Mouse (Mus musculus) kidney, embryonic 16.5 days (tissue): ENCODE data around the gene Zfp933. TPM values are rescaled to one million over a fixed set of nuclear protein-coding genes. Genes with fewer than 3 reads are reported as not detected.
"Not testable (repeated sequence)": the region's sequence is repeated elsewhere in the genome, so short reads cannot be mapped to it uniquely, and the experiment has no call there.

Source experiments
- ATAC-seq: fragments of 200-750 bp; cut with Nextera tagmentation; 2 replicates; pipeline ENCODE4 v1.8.0; 2017; ENCODE audit warnings: moderate TSS enrichment; ENCODE audit not compliant: low FRiP score, low TSS enrichment
- H3K27ac ChIP-seq: fragments of 300-500 bp; sonication (generic); 2 replicates; pipeline ENCODE4 v1.5.1; 2014; ENCODE audit warnings: low read length
- H3K27me3 ChIP-seq: fragments of 300-500 bp; sonication (generic); 2 replicates; pipeline ENCODE4 v1.6.1; 2014; ENCODE audit warnings: low read length, control low read depth, mixed read lengths; ENCODE audit not compliant: insufficient read depth
- H3K36me3 ChIP-seq: fragments of 300-500 bp; sonication (generic); 2 replicates; pipeline ENCODE4 v1.6.1; 2014; ENCODE audit warnings: low read length, control low read depth, mixed read lengths; ENCODE audit not compliant: insufficient read depth
- H3K4me1 ChIP-seq: fragments of 300-500 bp; sonication (generic); 2 replicates; pipeline ENCODE4 v1.6.1; 2014; ENCODE audit warnings: low read length, control low read depth, mixed read lengths; ENCODE audit not compliant: insufficient read depth
- H3K4me2 ChIP-seq: fragments of 300-500 bp; sonication (generic); replicated peaks from 2 replicates; pipeline ENCODE4 v1.6.1; 2014; ENCODE audit warnings: low read depth, low read length
- H3K4me3 ChIP-seq: fragments of 300-500 bp; sonication (generic); 2 replicates; pipeline ENCODE4 v1.5.1; 2014; ENCODE audit warnings: mild to moderate bottlenecking, low read length
- H3K9ac ChIP-seq: fragments of 300-500 bp; sonication (generic); replicated peaks from 2 replicates; pipeline ENCODE4 v1.6.1; 2014; ENCODE audit warnings: low read length
- H3K9me3 ChIP-seq: fragments of 300-500 bp; sonication (generic); 2 replicates; pipeline ENCODE4 v1.6.1; 2016; ENCODE audit warnings: low read length, control low read depth
- WGBS: fragments of 180-500 bp; shearing (Covaris S2); extraction: QIAGEN DNeasy Blood & Tissue Kit; methylation state at CpG from one replicate; pipeline ENCODE4 v1.1.7; 2014; 5-methylcytosine and 5-hydroxymethylcytosine counted together
- polyA plus RNA-seq: library from polyadenylated mRNA; unstranded; fragments of >200 nt; fragmentation: Nextera tagmentation; extraction: Ambion mirVana; gene quantifications from 2 replicates; pipeline ENCODE4 v1.2.1, GENCODE M21; 2015

The Zfp933 gene
- polyA plus RNA-seq, 1 experiment from 2014 or later = 5.4 TPM

GRCm38 (mm10) chr4:147881792-147882191 is 33.6 kb upstream of the Zfp933 start:
- Histone ChIP-seq H3K4me3 (no peak overlapping the region), H3K9me3 (no peaks in the 10 kb centered on the region), H3K27me3 (no peaks in the 10 kb centered on the region), H3K9ac (no peak overlapping the region), H3K36me3 (peaks cover 81% of the 10 kb centered on the region), H3K4me2 (no peak overlapping the region), H3K4me1 (no peaks in the 10 kb centered on the region), H3K27ac (no peak overlapping the region)
- WGBS = 92% methylated on average over 7 of the region's 7 CpGs
- ATAC-seq = no peak

GRCm38 (mm10) chr4:147879865-147880264 is 31.7 kb upstream of the Zfp933 start:
- H3K9me3 ChIP-seq = no peaks in the 10 kb centered on the region
- WGBS = 58% methylated on average over 5 of the region's 5 CpGs
- no peaks in the 10 kb centered on the region for H3K27me3 ChIP-seq
- ATAC-seq = no peak
- no peaks in the 10 kb centered on the region for H3K4me1 ChIP-seq
- no peak overlapping the region for H3K4me3 ChIP-seq
- H3K36me3 ChIP-seq = peaks cover 78% of the 10 kb centered on the region
- no peak overlapping the region for H3K27ac ChIP-seq
- no peak overlapping the region for H3K4me2 ChIP-seq
- H3K9ac ChIP-seq = no peak overlapping the region

DNA sequence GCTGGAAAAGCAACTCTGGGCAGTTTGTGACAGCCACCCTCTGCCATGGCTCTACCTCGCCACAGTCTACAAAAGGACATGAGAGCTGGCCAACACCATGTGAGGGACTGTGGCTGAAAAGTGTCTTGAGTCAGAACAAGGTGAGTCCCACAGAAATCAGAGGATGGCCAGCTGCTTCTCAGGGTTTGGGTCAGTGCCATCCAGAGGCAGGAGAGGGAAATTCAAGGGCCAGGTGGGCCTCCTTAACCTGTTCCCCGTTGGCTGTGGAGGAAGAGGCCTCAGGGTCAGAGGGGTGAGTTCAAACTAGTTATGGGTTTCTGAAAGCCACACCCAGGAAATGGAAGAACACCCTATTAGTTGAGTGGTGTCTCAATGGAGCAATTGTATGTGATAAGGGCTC is 31.3 kb upstream of the Zfp933 start:
- Histone ChIP-seq H3K27ac (no peak overlapping the region), H3K4me2 (no peak overlapping the region), H3K9ac (no peak overlapping the region), H3K4me1 (no peaks in the 10 kb centered on the region), H3K9me3 (no peaks in the 10 kb centered on the region), H3K36me3 (peaks cover 82% of the 10 kb centered on the region), H3K27me3 (no peaks in the 10 kb centered on the region), H3K4me3 (no peak overlapping the region)
- peak; percentile 19; the same call in 1 of the 2 replicates for ATAC-seq
- WGBS = 66% methylated on average over 2 of the region's 2 CpGs

DNA sequence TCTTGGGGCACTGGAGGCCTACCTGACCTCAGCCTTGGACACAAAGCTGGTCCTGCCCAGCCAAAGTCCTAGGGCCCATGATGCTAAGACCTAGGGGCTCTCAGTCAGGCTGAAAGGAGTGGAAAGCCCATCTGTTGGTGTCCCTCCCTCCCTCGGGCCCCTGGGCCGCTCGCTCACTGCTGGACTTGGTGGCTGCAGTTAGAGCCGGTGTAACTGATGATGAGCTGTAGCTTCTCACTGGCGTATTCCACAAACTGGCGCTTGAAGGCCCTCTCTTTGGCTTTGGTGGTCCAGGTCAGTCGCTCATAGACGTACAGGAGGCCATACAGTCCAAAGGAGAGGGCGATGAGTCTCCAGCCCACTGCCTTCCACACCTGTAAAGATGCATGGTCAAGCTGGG is 30.4 kb upstream of the Zfp933 start:
- Histone ChIP-seq H3K4me3 (no peak overlapping the region), H3K27ac (no peak overlapping the region), H3K27me3 (no peaks in the 10 kb centered on the region), H3K4me1 (no peaks in the 10 kb centered on the region), H3K9ac (no peak overlapping the region), H3K36me3 (peaks cover 84% of the 10 kb centered on the region), H3K9me3 (no peaks in the 10 kb centered on the region), H3K4me2 (no peak overlapping the region)
- WGBS = 95% methylated on average over 9 of the region's 9 CpGs
- ATAC-seq = no peak

GRCm38 (mm10) chr4:147875852-147876575 is 27.8 kb upstream of the Zfp933 start:
- H3K9ac ChIP-seq = no peak overlapping the region
- peaks cover 82% of the 10 kb centered on the region for H3K36me3 ChIP-seq
- H3K4me1 ChIP-seq = no peaks in the 10 kb centered on the region
- H3K27me3 ChIP-seq = no peaks in the 10 kb centered on the region
- no peak overlapping the region for H3K4me2 ChIP-seq
- no peaks in the 10 kb centered on the region for H3K9me3 ChIP-seq
- H3K27ac ChIP-seq = no peak overlapping the region
- H3K4me3 ChIP-seq = no peak overlapping the region
- ATAC-seq = no peak
- WGBS = 85% methylated on average over 4 of the region's 4 CpGs

- H3K9me3 ChIP-seq = no peaks in the 10 kb centered on the region
- 7% methylated on average over 5 of the region's 5 CpGs for WGBS
- peak overlapping the region; percentile 83 for H3K9ac ChIP-seq
- H3K4me1 ChIP-seq = peaks cover 21% of the 10 kb centered on the region
- ATAC-seq = no peak
- peaks cover 44% of the 10 kb centered on the region for H3K36me3 ChIP-seq
- peak overlapping the region; percentile 51 for H3K27ac ChIP-seq
- H3K27me3 ChIP-seq = no peaks in the 10 kb centered on the region
- H3K4me3 ChIP-seq = peak overlapping the region; percentile 66
- peak overlapping the region; percentile 84 for H3K4me2 ChIP-seq
Observed at GRCm38 (mm10) chr4:147869238-147869637, 21.1 kb upstream of the Zfp933 start.

DNA sequence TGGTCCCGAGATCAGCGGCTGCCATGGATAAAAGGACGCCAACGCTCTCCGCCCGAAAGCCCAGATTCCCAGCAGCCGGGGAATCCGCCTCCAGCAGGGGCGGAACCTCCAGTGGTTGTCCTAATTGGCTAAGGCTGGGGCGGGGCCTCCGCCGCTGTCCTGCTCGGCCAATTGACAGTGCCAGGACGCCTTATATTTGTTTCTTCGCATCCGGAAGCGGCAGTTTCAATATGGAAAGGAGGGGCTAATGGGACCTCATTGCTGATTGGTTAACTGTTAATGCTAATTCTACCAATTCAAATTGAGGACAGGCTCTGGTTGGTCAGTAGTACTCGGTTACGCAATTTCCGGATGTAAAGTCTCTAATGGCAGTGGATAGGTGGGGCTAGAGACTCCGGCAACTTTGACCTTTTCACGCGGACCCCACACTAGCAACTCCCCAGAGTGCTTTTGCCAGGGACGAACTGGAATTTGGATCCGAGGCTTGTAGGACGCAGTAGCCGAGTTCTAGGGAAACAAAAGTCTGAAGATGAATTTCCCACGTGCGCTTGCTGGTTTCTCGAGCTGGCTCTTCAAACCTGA is 20.4 kb upstream of the Zfp933 start, which contains the start of the genes Miip and Fv1:
Gene Miip (minus strand): TSS at position 367 of the 582 bp plus-strand sequence.
Gene Fv1 (plus strand): TSS at position 530 of the 582 bp plus-strand sequence.
- Histone ChIP-seq H3K9ac (peak within 1 kb of the TSS; percentile 83), H3K4me3 (peak within 1 kb of the TSS; percentile 66), H3K4me2 (peak within 1 kb of the TSS; percentile 84), H3K4me1 (peaks cover 21% of the 10 kb centered on the region), H3K27ac (peak within 1 kb of the TSS; percentile 82), H3K27me3 (no peaks in the 10 kb centered on the region), H3K9me3 (no peaks in the 10 kb centered on the region), H3K36me3 (peaks cover 37% of the 10 kb centered on the region)
- under 1% methylated on average over 30 of the region's 30 CpGs for WGBS
- ATAC-seq = peak; percentile 99

- peak overlapping the region; percentile 73 for H3K9ac ChIP-seq
- peak overlapping the region; percentile 66 for H3K4me2 ChIP-seq
- no peaks in the 10 kb centered on the region for H3K27me3 ChIP-seq
- ATAC-seq = no peak
- peaks cover 30% of the 10 kb centered on the region for H3K36me3 ChIP-seq
- 2% methylated on average over 22 of the region's 22 CpGs for WGBS
- peaks cover 21% of the 10 kb centered on the region for H3K4me1 ChIP-seq
- H3K4me3 ChIP-seq = peak overlapping the region; percentile 66
- no peaks in the 10 kb centered on the region for H3K9me3 ChIP-seq
- peak overlapping the region; percentile 82 for H3K27ac ChIP-seq
Observed at GRCm38 (mm10) chr4:147867563-147868449, 19.6 kb upstream of the Zfp933 start.

DNA sequence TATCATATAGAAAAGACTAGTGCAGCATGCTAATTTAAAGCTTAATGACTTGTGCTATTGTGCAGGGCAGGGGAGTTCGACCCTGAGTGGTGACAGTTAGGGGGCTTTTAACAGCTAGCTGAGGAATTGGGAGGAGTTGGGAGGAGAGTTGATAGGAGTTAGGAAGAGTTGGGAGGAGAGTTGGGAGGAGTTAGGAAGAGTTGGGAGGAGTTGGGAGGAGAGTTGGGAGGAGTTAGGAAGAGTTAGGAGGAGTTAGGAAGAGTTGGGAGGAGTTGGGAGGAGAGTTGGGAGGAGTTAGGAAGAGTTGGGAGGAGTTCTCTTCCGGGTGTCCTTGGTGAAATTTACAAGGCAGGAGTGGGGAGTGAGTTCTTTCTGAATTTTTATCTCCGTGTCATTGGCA is 18.6 kb upstream of the Zfp933 start:
- WGBS = 28% methylated on average over 3 of the region's 3 CpGs

More for the DNA sequence above, 18.6 kb upstream of the Zfp933 start:
- not testable (repeated sequence) for H3K9ac ChIP-seq, H3K27me3 ChIP-seq, H3K27ac ChIP-seq, ATAC-seq, H3K4me3 ChIP-seq, H3K9me3 ChIP-seq
- Histone ChIP-seq H3K36me3 (peaks cover 29% of the 10 kb centered on the region), H3K4me2 (0 out of 2 replicates have a peak overlapping the region, but pooled peaks have one; percentile 66), H3K4me1 (peaks cover 21% of the 10 kb centered on the region)
